Mouse (Mus musculus): ENCODE measurements around the gene Mlh1. TPM values are rescaled to one million over a fixed set of nuclear protein-coding genes. Genes with fewer than 3 reads are reported as not detected.
A peak's percentile ranks its signal among the peaks of the same experiment; 100 is the strongest.

Mlh1 gene
- 31.4 and 34.1 TPM in 2 replicates for polyA plus RNA-seq (2015; fragmentation: Nextera tagmentation; extraction: Ambion mirVana)

DNA sequence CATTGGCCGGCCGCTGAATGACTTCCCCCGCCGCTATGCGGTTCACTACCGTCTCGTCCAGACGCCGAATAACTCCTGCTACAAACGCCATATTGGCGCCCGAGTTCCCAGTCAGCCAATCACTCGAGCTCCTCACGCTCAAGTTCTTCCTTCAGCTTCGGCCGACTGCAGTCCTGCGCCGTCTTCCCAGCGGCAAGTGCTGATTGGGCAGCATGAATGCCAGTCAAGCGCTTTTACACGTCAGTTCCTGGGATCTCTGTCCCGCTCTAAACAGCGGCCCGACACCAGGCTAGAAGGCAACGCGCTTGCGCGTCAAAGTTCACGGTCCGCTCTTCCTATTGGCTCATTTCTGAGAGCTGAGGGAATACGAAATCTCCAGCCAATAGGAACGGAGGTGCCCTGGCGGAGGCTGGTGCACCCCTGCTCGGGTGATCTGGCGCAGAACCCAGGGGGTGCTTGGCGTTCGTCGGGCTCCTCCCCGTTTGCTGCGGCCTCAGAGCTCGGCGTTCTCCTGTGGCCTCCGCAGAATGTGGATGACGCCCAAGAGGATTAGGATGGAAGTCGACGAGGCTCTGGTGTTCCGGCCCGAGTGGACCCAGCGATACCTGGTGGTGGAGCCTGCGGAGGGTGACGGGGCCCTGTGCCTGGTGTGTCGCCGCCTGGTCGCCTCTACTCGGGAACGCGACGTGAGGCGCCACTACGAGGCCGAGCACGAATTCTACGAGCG lies at the start of gene Mlh1, which contains the start of gene Epm2aip1:
Mlh1 (minus strand) TSS at position 358 of the 727 bp plus-strand sequence.
Epm2aip1 (plus strand) TSS at position 496 of the 727 bp plus-strand sequence.
- H3K27me3 ChIP-seq = no peaks in the 10 kb centered on the region
- peak within 1 kb of the TSS; percentile 79 for H3K4me3 ChIP-seq
- H3K4me1 ChIP-seq (replicated peaks) = peaks cover 44% of the 10 kb centered on the region
- peaks cover 12% of the 10 kb centered on the region; the same call in 1 of the 2 replicates for H3K36me3 ChIP-seq
- H3K9me3 ChIP-seq (replicated peaks) = no peaks in the 10 kb centered on the region
- H3K27ac ChIP-seq = peak within 1 kb of the TSS; percentile 96
- peak; percentile 98 for ATAC-seq (replicated peaks; ENCODE audit: insufficient number of reproducible peaks, insufficient read depth, low FRiP score, low read depth)
- peak within 1 kb of the TSS; percentile 85 for H3K9ac ChIP-seq
- WGBS = under 1% methylated on average over 64 of the region's 64 CpGs
- peak within 1 kb of the TSS; percentile 76 for H3K4me2 ChIP-seq

DNA sequence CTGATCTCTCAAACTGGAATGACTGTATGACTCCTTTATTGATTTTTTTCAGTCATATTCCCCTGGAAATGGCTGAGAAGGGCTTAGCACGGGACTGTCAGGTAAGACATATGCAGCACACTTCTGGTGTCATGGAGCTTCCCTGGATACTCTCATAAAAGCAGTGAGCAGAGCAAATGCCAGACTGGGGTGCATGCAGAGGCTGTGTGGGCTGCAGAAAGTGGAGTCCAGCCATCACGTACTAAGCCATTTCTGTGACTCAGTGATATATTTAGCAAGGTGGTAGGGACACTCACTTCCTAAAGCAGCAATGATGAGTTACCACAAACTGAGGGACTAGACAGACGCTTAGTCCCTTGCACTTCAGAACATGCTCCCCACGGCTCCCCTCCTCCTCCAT lies 49.3 kb upstream of the Mlh1 start:
- no peaks in the 10 kb centered on the region for H3K4me1 ChIP-seq (replicated peaks)
- no peak overlapping the region for H3K4me2 ChIP-seq
- H3K36me3 ChIP-seq = no peaks in the 10 kb centered on the region
- no peak overlapping the region for H3K9ac ChIP-seq
- H3K27me3 ChIP-seq = peaks cover 14% of the 10 kb centered on the region
- 64% methylated on average over 4 of the region's 4 CpGs for WGBS
- no peak overlapping the region for H3K4me3 ChIP-seq
- ATAC-seq (replicated peaks; ENCODE audit: insufficient number of reproducible peaks, insufficient read depth, low FRiP score, low read depth) = no peak
- no peak overlapping the region for H3K27ac ChIP-seq
- H3K9me3 ChIP-seq (replicated peaks) = no peaks in the 10 kb centered on the region

DNA sequence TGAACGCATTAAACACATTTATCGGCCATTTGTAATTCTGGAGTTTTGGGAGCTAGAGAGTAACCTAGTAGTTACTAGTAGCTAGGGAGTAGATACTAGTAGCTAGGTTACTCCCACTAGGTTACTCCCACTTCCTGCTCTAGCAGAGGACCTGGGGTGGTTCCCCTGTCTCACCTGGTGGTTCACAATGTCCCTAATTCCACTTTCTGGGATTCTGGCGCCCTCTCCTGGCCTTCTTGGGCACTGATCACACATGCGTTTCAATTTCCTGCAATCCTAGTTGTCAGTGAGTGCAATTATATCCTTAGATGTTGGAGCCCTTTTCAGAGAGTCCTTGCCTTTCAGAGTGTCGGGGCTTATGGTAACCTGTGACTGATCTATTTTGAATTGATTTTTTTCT lies 42.6 kb upstream of the Mlh1 start:
- 0 out of 2 replicates have a peak, but pooled peaks cover 2% of the 10 kb centered on the region for H3K9me3 ChIP-seq (replicated peaks)
- no peak for ATAC-seq (replicated peaks; ENCODE audit: insufficient number of reproducible peaks, insufficient read depth, low FRiP score, low read depth)
- H3K9ac ChIP-seq = no peak overlapping the region
- no peak overlapping the region for H3K4me2 ChIP-seq
- no peaks in the 10 kb centered on the region for H3K36me3 ChIP-seq
- 34% methylated on average over 5 of the region's 5 CpGs for WGBS
- H3K27me3 ChIP-seq = peaks cover 60% of the 10 kb centered on the region
- H3K27ac ChIP-seq = no peak overlapping the region
- H3K4me1 ChIP-seq (replicated peaks) = peaks cover 16% of the 10 kb centered on the region
- H3K4me3 ChIP-seq = no peak overlapping the region

DNA sequence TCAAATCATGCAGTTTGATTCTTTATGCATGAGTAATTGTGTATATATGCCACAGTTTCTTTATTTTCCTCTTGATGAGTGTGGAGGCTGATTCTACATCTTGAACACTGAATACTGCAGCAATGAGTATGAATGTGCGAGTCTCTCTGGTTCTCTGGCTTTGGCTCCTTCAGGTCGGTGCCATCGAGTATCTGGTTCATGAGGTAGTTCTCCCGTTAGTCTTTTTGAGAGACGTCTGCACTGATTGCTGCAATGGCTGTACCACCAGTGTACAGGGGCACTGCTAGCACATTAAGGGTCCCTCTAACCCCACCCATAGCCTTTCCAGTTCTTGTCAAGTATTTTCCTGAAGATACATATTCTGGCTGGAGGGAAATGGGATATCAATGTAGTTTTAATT lies 42.2 kb upstream of the Mlh1 start:
- Histone ChIP-seq H3K36me3 (no peaks in the 10 kb centered on the region), H3K27me3 (peaks cover 61% of the 10 kb centered on the region), H3K4me3 (no peak overlapping the region), H3K4me2 (no peak overlapping the region), H3K9me3 (replicated peaks) (0 out of 2 replicates have a peak, but pooled peaks cover 2% of the 10 kb centered on the region), H3K9ac (no peak overlapping the region), H3K4me1 (replicated peaks) (peaks cover 16% of the 10 kb centered on the region), H3K27ac (no peak overlapping the region)
- WGBS = 19% methylated on average over 5 of the region's 5 CpGs
- ATAC-seq (replicated peaks; ENCODE audit: insufficient number of reproducible peaks, insufficient read depth, low FRiP score, low read depth) = no peak

DNA sequence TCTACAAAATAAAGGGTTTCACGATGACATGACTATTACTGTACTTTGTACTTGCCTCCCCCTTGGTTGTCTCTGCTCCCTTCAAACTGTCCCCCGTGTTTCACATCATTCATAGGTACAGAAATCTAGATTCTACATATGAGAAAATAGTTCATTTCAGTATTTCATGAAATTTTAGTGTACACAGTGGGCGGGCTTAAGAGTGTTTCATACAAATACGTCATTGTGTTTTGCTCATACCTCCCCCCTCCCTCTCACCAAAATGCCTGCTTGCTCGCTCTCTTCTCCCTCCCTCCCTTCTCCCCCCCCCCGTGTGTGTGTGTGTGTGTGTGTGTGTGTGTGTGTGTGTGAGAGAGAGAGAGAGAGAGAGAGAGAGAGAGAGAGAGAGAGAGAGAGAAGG lies 41.7 kb upstream of the Mlh1 start:
- Histone ChIP-seq H3K9me3 (replicated peaks) (0 out of 2 replicates have a peak, but pooled peaks cover 2% of the 10 kb centered on the region), H3K4me3 (peak overlapping the region; percentile 52; the same call in 1 of the 2 replicates), H3K27ac (no peak overlapping the region), H3K36me3 (no peaks in the 10 kb centered on the region), H3K9ac (no peak overlapping the region), H3K4me1 (replicated peaks) (peaks cover 16% of the 10 kb centered on the region), H3K27me3 (peaks cover 61% of the 10 kb centered on the region), H3K4me2 (no peak overlapping the region)
- ATAC-seq (replicated peaks; ENCODE audit: insufficient number of reproducible peaks, insufficient read depth, low FRiP score, low read depth) = no peak
- 14% methylated on average over 5 of the region's 6 CpGs for whole genome bisulfite sequencing

DNA sequence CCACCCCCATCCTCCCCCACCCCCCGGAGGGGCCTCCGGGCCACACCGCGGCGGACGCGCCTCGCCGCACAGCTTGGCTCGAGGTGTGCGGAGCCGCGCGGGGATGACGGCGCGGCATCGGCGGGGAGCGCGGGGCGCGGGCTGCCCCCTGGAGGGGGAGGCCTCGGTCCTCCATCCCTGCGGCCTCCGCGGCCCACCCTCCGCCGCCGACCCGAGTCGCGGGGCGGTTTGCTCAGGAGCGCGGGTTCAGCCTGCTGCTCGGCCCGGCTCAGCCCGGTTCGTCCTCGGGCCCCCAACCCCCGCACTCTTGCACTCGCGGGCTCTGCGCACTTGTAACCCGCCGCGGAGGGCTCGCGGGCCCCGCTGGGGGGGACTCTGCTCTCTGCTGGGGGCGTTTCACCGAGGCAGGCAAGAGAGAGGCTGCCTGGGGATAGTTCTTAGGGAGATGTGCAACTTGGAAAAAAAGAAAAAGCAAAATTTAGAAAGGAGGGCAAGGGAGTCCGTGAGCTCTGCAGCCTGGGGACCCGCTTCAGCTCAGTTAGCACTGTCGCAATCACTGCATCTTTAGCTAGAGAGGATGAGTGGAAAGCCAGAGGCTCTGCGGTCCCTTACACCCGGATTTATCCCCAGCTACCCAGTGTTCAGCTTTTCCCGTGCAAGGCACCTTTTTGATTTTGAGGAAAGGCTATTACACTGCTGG lies 41.0 kb upstream of the Mlh1 start:
- no peak overlapping the region for H3K27ac ChIP-seq
- peaks cover 61% of the 10 kb centered on the region for H3K27me3 ChIP-seq
- H3K9me3 ChIP-seq (replicated peaks) = 0 out of 2 replicates have a peak, but pooled peaks cover 2% of the 10 kb centered on the region
- peak overlapping the region; percentile 90 for H3K4me2 ChIP-seq
- WGBS = under 1% methylated on average over 43 of the region's 59 CpGs
- peaks cover 16% of the 10 kb centered on the region for H3K4me1 ChIP-seq (replicated peaks)
- H3K9ac ChIP-seq = 0 out of 2 replicates have a peak overlapping the region, but pooled peaks have one; percentile 3
- 0 out of 2 replicates have a peak, but pooled peaks have one; percentile 7 for ATAC-seq (replicated peaks; ENCODE audit: insufficient number of reproducible peaks, insufficient read depth, low FRiP score, low read depth)
- H3K36me3 ChIP-seq = no peaks in the 10 kb centered on the region
- H3K4me3 ChIP-seq = peak overlapping the region; percentile 52

DNA sequence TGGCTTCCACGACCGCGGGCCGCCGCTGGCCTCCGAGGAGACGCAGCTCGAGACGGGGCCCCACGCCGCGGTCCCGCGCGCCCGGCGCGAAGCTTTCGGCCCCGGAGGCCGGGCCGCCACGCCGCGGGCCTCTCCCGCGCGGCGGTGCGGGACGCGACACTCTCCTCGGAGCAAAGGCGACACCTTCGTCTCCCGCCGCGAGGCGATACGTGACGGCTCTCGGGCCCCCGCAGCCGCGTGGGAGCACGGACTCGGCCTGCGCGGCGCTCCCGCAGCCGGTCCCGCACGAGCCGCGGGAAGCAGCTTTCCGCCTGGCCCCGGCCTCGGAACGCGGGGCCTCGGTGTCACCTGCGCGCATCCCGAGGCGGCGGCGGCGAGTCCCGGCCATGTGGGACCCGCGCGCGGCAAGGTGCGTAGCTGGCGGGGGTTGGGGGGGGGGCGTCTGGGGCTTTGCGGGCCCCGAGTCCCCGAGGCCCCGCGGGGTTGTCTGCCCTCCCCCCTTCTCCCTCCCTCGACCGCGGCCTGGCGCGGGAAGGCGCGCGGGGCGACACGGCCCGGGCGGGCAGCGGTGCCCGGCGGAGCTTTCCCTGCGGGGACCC lies 40.4 kb upstream of the Mlh1 start:
- H3K9me3 ChIP-seq (replicated peaks) = 0 out of 2 replicates have a peak, but pooled peaks cover 2% of the 10 kb centered on the region
- H3K4me3 ChIP-seq = peak overlapping the region; percentile 52
- 0 out of 2 replicates have a peak overlapping the region, but pooled peaks have one; percentile 3 for H3K9ac ChIP-seq
- H3K27me3 ChIP-seq = peaks cover 61% of the 10 kb centered on the region
- ATAC-seq (replicated peaks; ENCODE audit: insufficient number of reproducible peaks, insufficient read depth, low FRiP score, low read depth) = no peak; the same call in 1 of the 2 replicates
- H3K4me2 ChIP-seq = peak overlapping the region; percentile 90
- no peak overlapping the region for H3K27ac ChIP-seq
- no peaks in the 10 kb centered on the region for H3K36me3 ChIP-seq
- peaks cover 16% of the 10 kb centered on the region for H3K4me1 ChIP-seq (replicated peaks)
- 3% methylated on average over 69 of the region's 98 CpGs for WGBS

DNA sequence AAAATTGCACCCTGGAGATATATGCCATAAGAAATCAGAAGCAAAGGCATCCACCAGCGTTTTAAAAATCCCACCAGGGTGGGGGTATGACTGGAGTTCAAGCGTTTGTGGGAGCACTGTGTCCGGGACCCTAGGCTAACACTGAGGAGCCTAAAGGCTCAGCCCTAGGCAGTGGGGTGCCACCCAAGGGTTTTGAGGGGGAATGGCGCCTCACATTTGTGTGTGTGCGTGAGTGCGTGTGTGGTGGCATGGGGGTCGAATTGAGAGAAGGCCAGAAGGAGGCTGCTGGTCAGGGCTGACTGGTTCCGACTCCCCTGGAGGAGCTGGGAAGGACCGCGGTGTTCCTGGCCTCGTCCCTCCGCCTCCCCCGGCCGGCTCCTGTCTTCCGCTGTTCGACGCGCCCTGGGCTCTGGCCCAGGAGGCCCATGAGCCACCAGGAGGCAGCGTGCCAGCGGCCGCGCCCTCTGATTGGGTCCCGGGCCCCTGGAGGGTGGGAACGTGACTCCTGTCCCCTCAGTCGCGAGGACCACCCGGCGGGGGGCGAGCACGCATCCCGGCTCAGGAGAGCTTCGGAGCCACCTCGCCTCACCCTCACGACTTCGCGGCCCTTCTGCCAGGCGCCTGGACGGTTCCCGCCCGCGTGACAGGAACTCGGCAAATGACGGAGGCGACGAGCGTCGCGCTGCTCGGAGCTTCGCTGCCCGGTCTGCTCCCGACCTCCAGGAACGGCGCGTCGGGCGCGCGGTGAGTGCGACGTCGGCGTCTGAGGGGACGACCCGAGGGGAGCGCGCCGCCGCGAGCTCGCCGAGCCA lies 39.6 kb upstream of the Mlh1 start, which contains the start of gene Trank1:
Trank1 (plus strand) TSS at position 709 of the 812 bp plus-strand sequence.
- ATAC-seq (replicated peaks; ENCODE audit: insufficient number of reproducible peaks, insufficient read depth, low FRiP score, low read depth) = 0 out of 2 replicates have a peak, but pooled peaks have one; percentile 18
- Histone ChIP-seq H3K4me3 (peak within 1 kb of the TSS; percentile 52), H3K4me1 (replicated peaks) (peaks cover 16% of the 10 kb centered on the region), H3K9ac (0 out of 2 replicates have a peak within 1 kb of the TSS, but pooled peaks have one; percentile 3), H3K4me2 (peak within 1 kb of the TSS; percentile 90), H3K27ac (no peak within 1 kb of the TSS), H3K9me3 (replicated peaks) (0 out of 2 replicates have a peak, but pooled peaks cover 2% of the 10 kb centered on the region), H3K27me3 (peaks cover 60% of the 10 kb centered on the region), H3K36me3 (no peaks in the 10 kb centered on the region)
- 10% methylated on average over 70 of the region's 72 CpGs for WGBS

DNA sequence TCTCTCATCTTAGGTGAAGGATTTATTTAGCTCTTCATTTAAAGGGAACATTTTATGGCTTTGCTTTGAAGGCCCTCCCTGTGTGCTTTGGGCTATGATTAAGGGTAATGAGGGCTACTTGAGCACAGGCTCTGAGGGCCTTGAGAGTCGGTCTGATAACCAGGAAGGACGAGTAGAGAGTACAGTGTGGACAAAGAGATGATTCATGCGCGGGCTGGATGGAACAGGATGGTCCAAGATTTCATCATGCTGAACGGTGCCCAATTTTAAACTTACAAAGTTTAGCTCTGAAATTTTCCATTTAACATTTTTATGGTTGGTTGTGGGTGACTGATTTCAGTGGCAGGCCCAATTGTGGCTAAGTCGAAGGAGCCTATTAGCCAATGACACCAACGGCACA lies 34.6 kb upstream of the Mlh1 start:
- H3K27ac ChIP-seq = no peak overlapping the region
- H3K4me3 ChIP-seq = no peak overlapping the region
- no peak overlapping the region for H3K4me2 ChIP-seq
- no peaks in the 10 kb centered on the region for H3K4me1 ChIP-seq (replicated peaks)
- 78% methylated on average over 7 of the region's 7 CpGs for WGBS
- no peak overlapping the region for H3K9ac ChIP-seq
- H3K9me3 ChIP-seq (replicated peaks) = 0 out of 2 replicates have a peak, but pooled peaks cover 2% of the 10 kb centered on the region
- peaks cover 21% of the 10 kb centered on the region for H3K27me3 ChIP-seq
- ATAC-seq (replicated peaks; ENCODE audit: insufficient number of reproducible peaks, insufficient read depth, low FRiP score, low read depth) = no peak
- no peaks in the 10 kb centered on the region for H3K36me3 ChIP-seq

DNA sequence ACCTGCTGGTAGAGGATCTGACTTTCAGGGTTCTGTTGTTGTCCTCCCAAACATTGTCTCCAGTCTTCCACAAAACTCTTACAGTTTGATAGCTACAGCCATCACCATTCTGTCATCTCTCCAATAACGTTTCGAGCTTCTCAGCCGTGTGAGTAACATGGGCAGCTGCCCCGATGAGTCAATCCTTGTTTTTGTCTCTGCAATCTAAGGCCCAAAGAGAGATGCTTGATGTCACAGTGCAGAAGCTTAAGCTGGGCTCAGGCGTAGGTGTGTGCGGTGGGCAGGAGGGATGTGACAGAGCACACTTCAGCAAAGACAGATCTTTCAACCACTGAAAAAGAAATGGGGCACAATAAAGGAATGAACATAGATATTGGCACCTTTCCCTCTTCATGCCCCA lies 32.4 kb upstream of the Mlh1 start:
- no peaks in the 10 kb centered on the region for H3K4me1 ChIP-seq (replicated peaks)
- H3K27me3 ChIP-seq = peaks cover under 1% of the 10 kb centered on the region; the same call in 1 of the 2 replicates
- no peak for ATAC-seq (replicated peaks; ENCODE audit: insufficient number of reproducible peaks, insufficient read depth, low FRiP score, low read depth)
- H3K4me3 ChIP-seq = no peak overlapping the region
- 85% methylated on average over 6 of the region's 6 CpGs for WGBS
- H3K9me3 ChIP-seq (replicated peaks) = no peaks in the 10 kb centered on the region
- H3K9ac ChIP-seq = no peak overlapping the region
- H3K4me2 ChIP-seq = no peak overlapping the region
- H3K36me3 ChIP-seq = no peaks in the 10 kb centered on the region
- H3K27ac ChIP-seq = no peak overlapping the region

Measured in heart, embryonic 15.5 days (tissue).